Mouse (Mus musculus) limb, embryonic 13.5 days (tissue): Measurements from ENCODE around the gene Zfp664. TPM values are rescaled to one million over a fixed set of nuclear protein-coding genes. Genes with fewer than 3 reads are reported as not detected.

Experiments
- ATAC-seq: fragments of 200-750 bp; cut with Nextera tagmentation; 2 replicates; pipeline ENCODE4 v1.8.0; 2017; ENCODE audit warnings: low read depth, moderate number of reproducible peaks, moderate TSS enrichment; ENCODE audit not compliant: low FRiP score
- H3K27ac ChIP-seq: fragments of 300-500 bp; sonication (generic); 2 replicates; pipeline ENCODE4 v1.5.1; 2015; ENCODE audit warnings: inconsistent platforms, mild to moderate bottlenecking, moderate library complexity
- H3K27me3 ChIP-seq: fragments of 300-500 bp; sonication (generic); 2 replicates; pipeline ENCODE4 v1.6.1; 2015; ENCODE audit warnings: mild to moderate bottlenecking, inconsistent platforms
- H3K36me3 ChIP-seq: fragments of 300-500 bp; sonication (generic); 2 replicates; pipeline ENCODE4 v1.6.1; 2015; ENCODE audit warnings: inconsistent platforms, mild to moderate bottlenecking, moderate library complexity
- H3K4me1 ChIP-seq: fragments of 300-500 bp; sonication (generic); 2 replicates; pipeline ENCODE4 v1.6.1; 2015; ENCODE audit warnings: inconsistent platforms
- H3K4me2 ChIP-seq: fragments of 300-500 bp; sonication (generic); replicated peaks from 2 replicates; pipeline ENCODE4 v1.6.1; 2015; ENCODE audit warnings: inconsistent platforms, mild to moderate bottlenecking, moderate library complexity
- H3K4me3 ChIP-seq: fragments of 300-500 bp; sonication (generic); 2 replicates; pipeline ENCODE4 v1.5.1; 2015; ENCODE audit warnings: moderate library complexity, mild to moderate bottlenecking, inconsistent platforms
- H3K9ac ChIP-seq: fragments of 300-500 bp; sonication (generic); 2 replicates; pipeline ENCODE4 v1.6.1; 2015; ENCODE audit warnings: mild to moderate bottlenecking, inconsistent platforms
- H3K9me3 ChIP-seq: fragments of 300-500 bp; sonication (generic); 2 replicates; pipeline ENCODE4 v1.6.1; 2016; ENCODE audit warnings: inconsistent platforms
- WGBS: fragments of 180-500 bp; shearing (Covaris S2); methylation state at CpG from one replicate; pipeline ENCODE4 v1.1.7; 2015; 5-methylcytosine and 5-hydroxymethylcytosine counted together
- polyA plus RNA-seq: library from polyadenylated mRNA; unstranded; fragments of >200 nt; fragmentation: Nextera tagmentation; extraction: Ambion mirVana; gene quantifications from 2 replicates; pipeline ENCODE4 v1.2.1, GENCODE M21; 2015

Zfp664 gene
- polyA plus RNA-seq, 1 experiment from 2014 or later, result 116 TPM

DNA sequence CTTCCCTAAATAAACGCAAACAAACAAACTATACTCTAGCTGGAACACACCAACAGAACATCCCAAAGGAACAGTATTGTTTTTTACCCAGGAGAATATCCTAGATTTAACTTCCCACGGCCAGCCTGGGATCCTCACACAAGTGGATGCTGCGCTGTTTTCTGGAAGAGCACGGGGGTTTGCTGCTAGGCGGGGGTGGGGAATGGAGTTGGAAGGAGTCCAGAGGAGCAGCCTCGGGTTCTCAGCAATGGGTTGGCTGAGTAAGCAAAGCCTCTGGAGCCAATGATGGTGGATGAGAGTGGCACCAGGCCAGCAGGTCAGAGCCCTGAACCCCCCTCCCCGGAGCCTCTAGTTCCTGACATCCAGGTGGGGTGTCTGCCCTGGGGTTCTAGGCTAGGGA, 72.1 kb downstream of the Zfp664 start:
- no peaks in the 10 kb centered on the region for H3K27me3 ChIP-seq
- H3K9ac ChIP-seq, result no peak overlapping the region
- WGBS, result 67% methylated on average over 7 of the region's 7 CpGs
- no peak overlapping the region for H3K27ac ChIP-seq
- ATAC-seq, result no peak
- no peak overlapping the region for H3K4me2 ChIP-seq
- no peak overlapping the region for H3K4me3 ChIP-seq
- peaks cover 4% of the 10 kb centered on the region; the same call in 1 of the 2 replicates for H3K9me3 ChIP-seq
- peaks cover 27% of the 10 kb centered on the region for H3K4me1 ChIP-seq
- H3K36me3 ChIP-seq, result no peaks in the 10 kb centered on the region

DNA sequence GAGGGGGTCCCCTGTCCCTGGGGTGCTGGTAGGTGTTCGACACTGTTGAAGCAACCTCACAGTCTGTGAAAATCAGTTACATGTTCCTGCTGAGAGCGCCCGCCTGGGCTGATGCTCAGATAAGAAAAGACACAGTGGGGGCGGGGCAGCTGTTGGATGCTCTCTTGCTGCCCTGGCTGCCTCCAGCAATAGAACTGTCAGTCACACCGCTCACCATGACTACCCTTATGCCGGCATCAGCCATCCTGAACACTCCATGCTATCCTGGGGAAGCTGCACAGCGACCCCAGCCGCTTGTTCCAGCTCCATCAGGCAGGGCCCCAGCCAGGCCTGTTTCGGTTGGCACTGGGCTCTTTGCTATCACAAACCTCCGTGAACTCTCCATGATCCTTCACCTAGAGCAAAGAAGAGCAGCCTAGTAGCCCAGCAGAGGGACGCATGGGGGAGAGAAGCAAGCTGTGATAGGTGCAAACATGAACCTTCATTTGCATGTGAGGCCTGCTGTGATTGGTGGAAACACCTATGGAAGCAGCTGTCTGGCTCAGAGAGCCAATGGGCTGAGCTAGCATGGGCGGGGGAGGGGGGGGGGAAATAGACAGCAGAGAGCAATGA, 80.8 kb downstream of the Zfp664 start:
- no peaks in the 10 kb centered on the region for H3K27me3 ChIP-seq
- WGBS, result 87% methylated on average over 12 of the region's 12 CpGs
- H3K9ac ChIP-seq, result no peak overlapping the region
- no peaks in the 10 kb centered on the region for H3K9me3 ChIP-seq
- ATAC-seq, result no peak
- H3K4me2 ChIP-seq, result no peak overlapping the region
- no peak overlapping the region for H3K27ac ChIP-seq
- H3K36me3 ChIP-seq, result no peaks in the 10 kb centered on the region
- H3K4me3 ChIP-seq, result no peak overlapping the region
- peaks cover 13% of the 10 kb centered on the region; the same call in 1 of the 2 replicates for H3K4me1 ChIP-seq

DNA sequence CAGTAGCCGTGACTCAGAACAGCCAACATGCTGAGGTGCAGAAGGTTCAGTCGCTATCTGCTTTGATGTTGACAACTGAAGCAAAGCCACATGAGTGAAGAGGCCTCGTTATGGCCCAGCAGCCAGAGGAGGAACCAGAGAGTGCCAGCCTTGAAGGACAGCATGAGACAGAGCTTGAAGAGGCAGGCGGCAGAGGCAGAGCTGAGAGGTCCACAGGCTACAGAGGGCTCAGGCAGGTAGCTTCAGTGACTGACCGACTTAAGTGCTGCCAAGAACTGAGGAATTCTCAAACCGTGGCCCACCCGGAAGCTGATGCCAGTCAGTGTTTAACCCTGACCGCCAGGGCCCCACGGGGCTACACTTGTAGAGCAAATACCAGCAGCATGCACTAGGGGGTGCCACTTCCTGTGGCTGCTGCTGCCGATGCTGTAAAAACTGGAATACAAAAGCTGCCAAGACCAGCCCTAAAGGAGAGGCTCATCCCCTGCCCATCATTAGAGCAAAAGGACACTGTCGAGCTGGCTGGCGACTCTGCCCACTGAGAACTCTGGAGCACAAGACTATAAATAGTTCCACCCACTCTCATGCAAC, 81.4 kb downstream of the Zfp664 start:
- H3K27ac ChIP-seq, result no peak overlapping the region
- H3K4me2 ChIP-seq, result no peak overlapping the region
- H3K27me3 ChIP-seq, result no peaks in the 10 kb centered on the region
- no peaks in the 10 kb centered on the region for H3K9me3 ChIP-seq
- H3K36me3 ChIP-seq, result no peaks in the 10 kb centered on the region
- ATAC-seq, result no peak
- H3K4me1 ChIP-seq, result peaks cover 13% of the 10 kb centered on the region; the same call in 1 of the 2 replicates
- no peak overlapping the region for H3K4me3 ChIP-seq
- 65% methylated on average over 12 of the region's 12 CpGs for WGBS
- no peak overlapping the region for H3K9ac ChIP-seq

DNA sequence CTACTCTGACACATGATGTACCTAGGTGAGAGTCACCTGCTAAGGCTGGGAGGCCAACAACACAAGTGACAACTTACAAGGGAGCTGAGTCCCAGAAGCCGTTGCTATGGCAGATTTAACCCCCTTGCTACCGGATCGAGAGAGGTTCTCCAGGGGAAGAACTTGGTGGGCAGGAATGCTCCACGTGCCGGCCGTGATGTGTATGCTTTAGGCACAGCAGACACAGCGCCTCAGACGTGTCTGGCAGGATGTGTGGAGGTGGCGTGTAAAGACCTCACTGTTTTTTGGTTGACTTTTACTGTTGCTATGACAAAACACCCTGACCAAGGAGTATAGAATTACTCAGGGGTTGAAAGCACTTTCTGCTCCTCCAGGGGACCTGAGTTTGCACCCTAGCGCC, 81.9 kb downstream of the Zfp664 start:
- H3K4me1 ChIP-seq, result peaks cover 13% of the 10 kb centered on the region; the same call in 1 of the 2 replicates
- H3K4me2 ChIP-seq, result no peak overlapping the region
- 73% methylated on average over 10 of the region's 10 CpGs for WGBS
- no peak overlapping the region for H3K4me3 ChIP-seq
- no peaks in the 10 kb centered on the region for H3K27me3 ChIP-seq
- H3K27ac ChIP-seq, result no peak overlapping the region
- ATAC-seq, result no peak
- H3K36me3 ChIP-seq, result no peaks in the 10 kb centered on the region
- no peaks in the 10 kb centered on the region for H3K9me3 ChIP-seq
- H3K9ac ChIP-seq, result no peak overlapping the region

DNA sequence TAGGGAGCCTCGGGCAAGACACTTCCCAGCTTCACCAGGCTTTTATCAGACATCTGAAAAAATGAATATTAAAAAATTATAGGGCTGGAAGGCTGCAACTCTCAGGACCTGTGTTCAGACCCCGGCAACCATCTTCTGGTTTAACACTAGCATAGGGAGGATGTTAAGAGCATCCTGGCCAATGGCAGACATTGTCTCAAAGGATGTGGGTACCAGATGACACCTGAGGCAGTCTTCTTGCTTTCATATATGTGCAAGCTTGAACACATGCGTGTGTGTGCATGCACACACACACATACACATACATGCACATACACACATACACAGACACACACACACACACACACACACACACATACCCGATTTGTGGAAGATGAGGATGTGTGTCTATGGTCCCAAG, 82.6 kb downstream of the Zfp664 start:
- Histone ChIP-seq H3K4me1 (peaks cover 15% of the 10 kb centered on the region), H3K27me3 (no peaks in the 10 kb centered on the region), H3K9me3 (no peaks in the 10 kb centered on the region), H3K4me3 (no peak overlapping the region), H3K36me3 (no peaks in the 10 kb centered on the region), H3K27ac (no peak overlapping the region), H3K4me2 (no peak overlapping the region), H3K9ac (no peak overlapping the region)
- ATAC-seq, result no peak
- WGBS, result 78% methylated on average over 4 of the region's 4 CpGs

DNA sequence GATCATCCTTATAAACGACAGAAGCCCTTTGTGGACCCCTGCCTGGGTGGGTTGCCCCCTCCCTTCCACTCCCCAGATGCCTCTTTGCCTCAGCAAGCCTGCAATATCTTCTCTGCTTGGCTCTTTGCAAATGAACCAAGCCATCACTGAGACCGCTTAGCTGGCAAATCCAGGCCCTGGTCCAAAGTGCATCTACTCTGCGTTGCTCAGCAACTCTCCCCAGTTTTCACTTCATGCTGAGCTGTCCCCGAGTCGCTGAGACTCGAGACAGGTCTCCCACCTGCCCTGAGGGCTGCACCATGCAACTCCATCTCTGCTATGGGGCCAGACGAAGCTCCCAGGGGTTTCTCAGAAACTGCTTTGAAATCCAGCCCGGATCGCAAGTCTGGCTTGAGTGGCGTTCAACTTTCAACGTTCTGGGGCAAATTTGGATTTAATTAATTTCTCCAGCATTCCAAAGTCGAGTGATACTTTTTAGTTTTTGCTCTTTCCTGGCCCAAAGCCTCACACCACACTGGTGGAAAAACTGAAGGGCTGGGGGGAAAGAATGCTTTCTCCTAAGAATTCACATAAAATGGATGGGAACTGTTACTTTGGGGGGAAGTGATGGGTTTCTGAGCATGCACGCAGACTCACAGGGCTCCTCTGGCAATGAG, 88.3 kb downstream of the Zfp664 start:
- Histone ChIP-seq H3K4me2 (peak overlapping the region; percentile 41), H3K4me3 (no peak overlapping the region), H3K36me3 (no peaks in the 10 kb centered on the region), H3K4me1 (peaks cover 51% of the 10 kb centered on the region), H3K9me3 (no peaks in the 10 kb centered on the region), H3K27me3 (no peaks in the 10 kb centered on the region), H3K27ac (peak overlapping the region; percentile 98), H3K9ac (peak overlapping the region; percentile 43)
- 25% methylated on average over 13 of the region's 13 CpGs for WGBS
- peak; percentile 77 for ATAC-seq

DNA sequence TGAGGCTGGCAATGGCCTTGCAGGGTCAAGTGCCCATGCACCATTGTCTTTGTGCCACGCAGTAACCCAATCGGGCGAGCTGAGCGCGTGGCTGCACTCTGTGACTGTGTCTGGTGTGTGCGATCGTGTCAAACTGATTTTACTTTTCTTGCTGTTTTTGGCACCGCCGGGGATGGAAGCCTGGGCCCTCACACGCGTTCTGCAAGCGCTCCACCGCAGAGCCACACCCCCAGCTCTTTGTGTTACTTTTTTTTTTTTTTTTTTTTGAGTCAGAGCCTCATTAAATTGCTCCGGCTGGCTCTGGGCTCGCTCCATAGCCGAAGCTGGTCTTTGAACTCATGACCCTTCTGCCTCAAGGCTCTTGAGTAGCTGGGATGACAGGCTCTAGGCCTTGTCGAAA, 88.8 kb downstream of the Zfp664 start:
- no peaks in the 10 kb centered on the region for H3K9me3 ChIP-seq
- H3K27ac ChIP-seq, result peak overlapping the region; percentile 98
- peak overlapping the region; percentile 43 for H3K9ac ChIP-seq
- peaks cover 53% of the 10 kb centered on the region for H3K4me1 ChIP-seq
- 49% methylated on average over 17 of the region's 17 CpGs for WGBS
- H3K4me3 ChIP-seq, result no peak overlapping the region
- H3K4me2 ChIP-seq, result peak overlapping the region; percentile 41
- peak; percentile 67 for ATAC-seq
- no peaks in the 10 kb centered on the region for H3K36me3 ChIP-seq
- no peaks in the 10 kb centered on the region for H3K27me3 ChIP-seq

Other genes with a start within 250 kb of the Zfp664 start
- gene Atp6v0a2, start 234.1 kb upstream of the Zfp664 start, polyA plus RNA-seq, result 54.1 and 54.7 TPM in 2 replicates
- gene Dnah10, start 137.6 kb upstream of the Zfp664 start, polyA plus RNA-seq, result 0.11 and 0.40 TPM in 2 replicates
- 5.3 and 6.1 TPM in 2 replicates for gene Ccdc92, start 267 bp upstream of the Zfp664 start, polyA plus RNA-seq
- gene Rflna, start 140.5 kb downstream of the Zfp664 start, polyA plus RNA-seq, result 62.2 and 64.5 TPM in 2 replicates